Mouse (Mus musculus): Measurements from ENCODE around the gene Foxo6. TPM values are rescaled to one million over a fixed set of nuclear protein-coding genes. Genes with fewer than 3 reads are reported as not detected.

Foxo6 gene
- polyA plus RNA-seq, 1 experiment from 2014 or later = 0.11 TPM

- 42% methylated on average over 7 of the region's 7 CpGs for WGBS
- H3K9ac ChIP-seq = no peak overlapping the region
- no peaks in the 10 kb centered on the region for H3K27me3 ChIP-seq (ENCODE audit: insufficient read depth, low read length)
- no peak overlapping the region for H3K27ac ChIP-seq (ENCODE audit: low read depth)
- DNase-seq (peak; percentile 13), ATAC-seq (ENCODE audit: insufficient read depth) (no peak)
- H3K4me2 ChIP-seq = no peak overlapping the region
- H3K4me3 ChIP-seq (ENCODE audit: low read depth, low read length) = no peak overlapping the region
- H3K9me3 ChIP-seq (ENCODE audit: low read depth, low read length) = no peaks in the 10 kb centered on the region
- H3K4me1 ChIP-seq (ENCODE audit: insufficient read depth) = no peaks in the 10 kb centered on the region
- peak; percentile 37 for TF ChIP-seq CTCF (IDR thresholded peaks at IDR 0.05; ENCODE audit: low read depth)
- no peaks in the 10 kb centered on the region for H3K36me3 ChIP-seq (ENCODE audit: insufficient read depth)
These were observed 12.1 kb upstream of the Foxo6 start for GRCm38 (mm10) chr4:120299287-120299686.

DNA sequence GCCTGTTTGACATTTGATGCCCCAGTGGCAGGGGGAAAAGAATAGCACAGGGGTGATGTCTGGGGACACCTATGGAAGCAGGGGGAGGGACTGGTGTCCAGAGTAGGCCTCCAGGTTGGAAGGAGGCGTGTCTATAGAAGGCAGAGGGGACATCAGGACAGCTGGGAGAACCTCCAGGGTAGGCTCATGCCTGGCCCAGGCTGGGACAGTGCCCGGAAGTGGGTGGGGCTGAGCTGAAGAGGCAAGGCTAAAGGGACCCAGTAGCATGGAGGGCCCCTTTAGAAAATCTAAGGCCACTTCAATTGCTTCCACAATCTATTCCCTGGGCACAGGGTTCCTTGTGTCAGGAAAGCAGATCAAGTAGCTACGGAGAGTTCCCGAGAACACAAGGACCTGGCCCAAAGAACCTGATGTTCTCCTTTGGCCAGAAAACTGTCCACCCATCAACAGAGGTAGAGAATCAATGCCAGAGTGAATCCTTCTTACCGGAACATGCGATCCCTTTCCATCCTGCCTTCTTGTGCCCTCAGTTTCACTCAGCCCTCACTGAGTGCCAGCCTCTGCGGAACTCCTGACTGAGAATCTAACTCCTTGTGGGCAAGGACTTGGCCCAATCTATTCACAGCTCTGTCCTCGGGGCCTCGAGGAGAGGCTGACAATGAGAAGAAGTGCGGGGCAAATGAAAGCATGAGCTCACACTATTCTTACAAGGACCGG is 4.1 kb upstream of the Foxo6 start:
- Histone ChIP-seq H3K9ac (no peak overlapping the region), H3K36me3 (ENCODE audit: insufficient read depth) (no peaks in the 10 kb centered on the region), H3K4me1 (ENCODE audit: insufficient read depth) (peaks cover 3% of the 10 kb centered on the region; the same call in 1 of the 2 replicates), H3K27ac (ENCODE audit: low read depth) (no peak overlapping the region), H3K4me2 (no peak overlapping the region), H3K4me3 (ENCODE audit: low read depth, low read length) (no peak overlapping the region), H3K27me3 (ENCODE audit: insufficient read depth, low read length) (peaks cover 11% of the 10 kb centered on the region), H3K9me3 (ENCODE audit: low read depth, low read length) (no peaks in the 10 kb centered on the region)
- no peak for ATAC-seq (ENCODE audit: insufficient read depth)
- 67% methylated on average over 11 of the region's 11 CpGs for WGBS
- peak; percentile 46 for DNase-seq
- TF ChIP-seq CTCF (IDR thresholded peaks at IDR 0.05; ENCODE audit: low read depth) = no peak

GRCm38 (mm10) chr4:120290486-120290885 is 3.3 kb upstream of the Foxo6 start:
- 31% methylated on average over 5 of the region's 5 CpGs for WGBS

DNA sequence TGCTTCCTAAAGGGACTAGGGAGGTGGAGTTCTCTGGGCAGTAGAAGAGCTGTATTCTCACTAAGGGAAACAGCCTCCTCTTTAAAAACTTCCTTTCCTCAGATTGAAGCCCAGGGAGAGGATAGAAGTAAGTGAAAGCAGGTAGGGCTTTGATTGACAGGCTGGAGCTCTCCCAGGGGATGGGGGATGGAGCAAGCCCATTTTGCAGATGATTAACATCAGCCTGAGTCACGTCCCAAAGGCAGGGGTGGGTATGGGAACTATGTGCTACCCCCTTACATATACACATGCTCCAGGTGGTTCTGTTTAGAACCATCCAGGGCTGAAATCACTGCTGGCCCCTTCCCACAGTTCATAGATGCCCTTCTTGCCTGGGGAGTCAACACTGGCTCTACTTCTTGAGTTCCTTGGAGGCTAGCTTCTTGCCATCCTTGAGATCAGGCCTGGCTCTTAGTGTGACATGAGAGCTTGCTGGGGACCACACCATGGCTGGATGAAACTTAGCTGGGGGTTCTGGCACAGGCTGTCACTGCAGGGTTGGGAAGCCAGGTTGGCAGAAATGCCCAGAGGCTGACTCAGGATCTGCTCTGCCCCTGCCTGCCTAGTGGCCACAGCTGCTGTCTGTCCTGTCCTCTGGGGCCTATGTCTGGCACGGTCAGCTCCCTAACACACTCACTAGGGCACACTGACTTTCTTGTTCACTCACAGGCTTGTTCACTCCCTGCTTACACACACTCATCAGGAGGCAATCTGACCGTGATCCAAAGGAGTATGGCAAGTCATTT is 2.2 kb upstream of the Foxo6 start:
- DNase-seq = no peak
- peaks cover 30% of the 10 kb centered on the region for H3K27me3 ChIP-seq (ENCODE audit: insufficient read depth, low read length)
- H3K9ac ChIP-seq = no peak overlapping the region
- H3K4me3 ChIP-seq (ENCODE audit: low read depth, low read length) = no peak overlapping the region
- H3K9me3 ChIP-seq (ENCODE audit: low read depth, low read length) = no peaks in the 10 kb centered on the region
- 56% methylated on average over 3 of the region's 3 CpGs for WGBS
- no peak for TF ChIP-seq CTCF (IDR thresholded peaks at IDR 0.05; ENCODE audit: low read depth)
- ATAC-seq (ENCODE audit: insufficient read depth) = no peak
- H3K27ac ChIP-seq (ENCODE audit: low read depth) = no peak overlapping the region
- H3K4me2 ChIP-seq = no peak overlapping the region
- H3K4me1 ChIP-seq (ENCODE audit: insufficient read depth) = peaks cover 3% of the 10 kb centered on the region; the same call in 1 of the 2 replicates
- no peaks in the 10 kb centered on the region for H3K36me3 ChIP-seq (ENCODE audit: insufficient read depth)

More at GRCm38 (mm10) chr4:120290486-120290885, 3.3 kb upstream of the Foxo6 start:
- no peak overlapping the region for H3K4me2 ChIP-seq
- ATAC-seq (ENCODE audit: insufficient read depth) (no peak), DNase-seq (no peak)
- no peaks in the 10 kb centered on the region for H3K36me3 ChIP-seq (ENCODE audit: insufficient read depth)
- no peak overlapping the region for H3K27ac ChIP-seq (ENCODE audit: low read depth)
- TF ChIP-seq CTCF (IDR thresholded peaks at IDR 0.05; ENCODE audit: low read depth) = no peak
- H3K9me3 ChIP-seq (ENCODE audit: low read depth, low read length) = no peaks in the 10 kb centered on the region
- H3K4me1 ChIP-seq (ENCODE audit: insufficient read depth) = peaks cover 3% of the 10 kb centered on the region; the same call in 1 of the 2 replicates
- no peak overlapping the region for H3K9ac ChIP-seq
- H3K4me3 ChIP-seq (ENCODE audit: low read depth, low read length) = no peak overlapping the region
- peaks cover 19% of the 10 kb centered on the region for H3K27me3 ChIP-seq (ENCODE audit: insufficient read depth, low read length)

DNA sequence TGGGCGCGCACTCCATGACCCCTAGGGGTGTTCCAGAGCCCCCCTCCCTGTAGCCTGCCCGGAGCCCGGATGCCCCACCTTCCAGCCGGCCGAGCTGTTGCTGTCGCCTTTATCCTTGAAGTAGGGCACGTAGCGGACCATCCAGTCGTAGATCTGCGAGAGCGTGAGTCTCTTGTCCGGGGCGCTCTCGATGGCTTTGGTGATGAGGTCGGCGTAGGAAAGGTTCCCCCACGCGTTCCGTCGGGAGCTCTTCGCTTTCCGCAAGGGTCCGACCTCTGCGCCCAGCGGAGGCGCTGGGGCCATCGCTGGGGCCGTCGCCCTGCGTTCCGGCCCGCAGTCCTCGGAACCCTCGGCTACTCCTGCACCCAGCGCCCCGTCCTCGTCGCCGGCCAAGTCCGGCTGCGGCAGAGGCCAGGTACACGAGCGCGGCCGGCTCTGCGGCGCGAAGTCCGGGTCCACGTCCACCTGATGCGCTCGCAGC is 348 bp downstream of the Foxo6 start:
- Histone ChIP-seq H3K27me3 (ENCODE audit: insufficient read depth, low read length) (peaks cover 52% of the 10 kb centered on the region), H3K4me1 (ENCODE audit: insufficient read depth) (peaks cover 7% of the 10 kb centered on the region), H3K9me3 (ENCODE audit: low read depth, low read length) (no peaks in the 10 kb centered on the region), H3K9ac (peak overlapping the region; percentile 50), H3K27ac (ENCODE audit: low read depth) (no peak overlapping the region), H3K4me3 (ENCODE audit: low read depth, low read length) (peak overlapping the region; percentile 56), H3K4me2 (peak overlapping the region; percentile 99), H3K36me3 (ENCODE audit: insufficient read depth) (no peaks in the 10 kb centered on the region)
- WGBS = under 1% methylated on average over 53 of the region's 53 CpGs
- DNase-seq (peak; percentile 34), ATAC-seq (ENCODE audit: insufficient read depth) (no peak)
- TF ChIP-seq CTCF (IDR thresholded peaks at IDR 0.05; ENCODE audit: low read depth) = no peak

GRCm38 (mm10) chr4:120285730-120286129 is 1.4 kb downstream of the Foxo6 start:
- Histone ChIP-seq H3K4me2 (peak overlapping the region; percentile 99; the same call in 1 of the 2 replicates), H3K4me3 (ENCODE audit: low read depth, low read length) (no peak overlapping the region), H3K9ac (no peak overlapping the region), H3K36me3 (ENCODE audit: insufficient read depth) (no peaks in the 10 kb centered on the region), H3K27me3 (ENCODE audit: insufficient read depth, low read length) (peaks cover 62% of the 10 kb centered on the region), H3K4me1 (ENCODE audit: insufficient read depth) (peaks cover 7% of the 10 kb centered on the region), H3K27ac (ENCODE audit: low read depth) (no peak overlapping the region), H3K9me3 (ENCODE audit: low read depth, low read length) (no peaks in the 10 kb centered on the region)
- no peak for ATAC-seq (ENCODE audit: insufficient read depth)
- no peak for DNase-seq
- WGBS = 82% methylated on average over 1 of the region's 1 CpGs
- no peak for TF ChIP-seq CTCF (IDR thresholded peaks at IDR 0.05; ENCODE audit: low read depth)

GRCm38 (mm10) chr4:120285223-120285622 is 1.9 kb downstream of the Foxo6 start:
- Histone ChIP-seq H3K27ac (ENCODE audit: low read depth) (no peak overlapping the region), H3K9ac (no peak overlapping the region), H3K27me3 (ENCODE audit: insufficient read depth, low read length) (peaks cover 64% of the 10 kb centered on the region), H3K9me3 (ENCODE audit: low read depth, low read length) (no peaks in the 10 kb centered on the region), H3K4me2 (no peak overlapping the region), H3K4me1 (ENCODE audit: insufficient read depth) (peaks cover 4% of the 10 kb centered on the region; the same call in 1 of the 2 replicates), H3K4me3 (ENCODE audit: low read depth, low read length) (no peak overlapping the region), H3K36me3 (ENCODE audit: insufficient read depth) (no peaks in the 10 kb centered on the region)
- TF ChIP-seq CTCF (IDR thresholded peaks at IDR 0.05; ENCODE audit: low read depth) = no peak
- 64% methylated on average over 3 of the region's 3 CpGs for WGBS
- ATAC-seq (ENCODE audit: insufficient read depth) = no peak
- DNase-seq = no peak

Measured in lung, embryonic 14.5 days (tissue).